Mouse (Mus musculus) embryo, embryonic 10 days (tissue): ENCODE data around the gene Gpr152.
A peak's percentile ranks its signal among the peaks of the same experiment; 100 is the strongest.

ENCODE experiments used
- DNase-seq: peaks from one replicate; pipeline ENCODE4 v3.0.0-alpha.2; 2015; ENCODE audit warnings: low spot score

Gpr152 gene

GRCm38 (mm10) chr19:4139446-4139845 lies at the start of gene Gpr152:
Gene Gpr152, plus strand, starts transcription at chr19:4139787.
- no peak for DNase-seq

- no peak for DNase-seq
Observed at GRCm38 (mm10) chr19:4090446-4090845, 49.1 kb upstream of the Gpr152 start.

DNA sequence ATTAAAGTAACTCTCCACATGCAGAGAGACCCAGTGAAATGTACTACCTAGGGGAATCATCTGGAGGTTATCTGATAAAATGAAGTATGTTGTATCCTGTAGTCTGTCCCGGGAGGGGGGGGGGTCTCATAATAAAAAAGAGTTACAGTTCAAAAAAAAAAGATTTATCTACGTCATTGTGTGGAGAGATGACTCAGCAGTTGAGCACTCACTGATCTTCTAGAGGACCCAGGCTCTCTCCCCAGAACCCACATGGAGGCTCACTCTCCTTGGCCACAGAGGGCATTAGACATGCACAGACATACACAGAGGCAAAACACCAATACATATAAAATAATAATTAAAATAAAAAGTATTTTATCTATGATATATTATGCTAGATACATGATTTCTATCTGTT lies 48.2 kb upstream of the Gpr152 start:
- DNase-seq = no peak

DNA sequence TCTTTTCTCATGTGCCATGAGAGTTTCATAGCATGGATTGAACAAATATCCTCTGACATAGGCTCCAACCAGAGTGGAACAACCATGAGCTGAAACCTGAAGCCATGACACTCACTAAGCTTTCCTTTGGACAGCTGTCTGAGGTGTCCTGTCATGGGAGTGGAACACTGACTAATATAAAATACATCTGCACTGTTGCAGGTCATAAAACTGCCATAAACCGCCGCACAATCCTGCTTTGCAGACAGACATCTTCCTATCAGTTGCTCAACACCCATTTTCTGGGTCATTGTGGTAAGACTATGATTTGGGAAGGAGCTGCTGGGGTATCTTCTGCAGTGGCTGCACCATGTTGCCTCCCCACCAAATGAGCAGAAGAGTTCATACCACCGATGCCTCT lies 46.8 kb upstream of the Gpr152 start:
- DNase-seq = no peak

- DNase-seq = no peak
Observed at GRCm38 (mm10) chr19:4093772-4094171, 45.8 kb upstream of the Gpr152 start.

DNA sequence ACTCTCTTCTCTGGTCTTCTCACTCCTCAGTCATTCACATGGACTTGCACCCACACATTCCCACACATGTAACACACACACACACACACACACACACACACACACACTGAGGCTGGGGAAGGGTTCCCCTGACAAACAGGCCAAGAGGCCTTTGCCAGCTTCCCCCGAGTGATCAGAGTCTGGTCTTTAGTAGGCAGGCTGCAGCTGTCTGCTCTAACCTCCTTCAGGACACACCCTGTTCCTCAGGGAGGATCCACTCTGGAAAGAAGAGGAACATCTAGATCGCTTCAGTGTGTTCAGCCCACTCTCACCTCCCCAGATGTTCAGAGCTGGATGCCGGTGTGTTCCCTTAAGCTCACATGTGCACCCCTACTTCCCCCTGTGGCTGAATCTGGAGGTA lies 45.2 kb upstream of the Gpr152 start:
- no peak for DNase-seq

- no peak for DNase-seq
Observed at GRCm38 (mm10) chr19:4094774-4095303, 44.7 kb upstream of the Gpr152 start.

- DNase-seq = no peak
Observed at GRCm38 (mm10) chr19:4095802-4096201, 43.8 kb upstream of the Gpr152 start.

GRCm38 (mm10) chr19:4096642-4097440 lies 42.7 kb upstream of the Gpr152 start, which contains the start of gene Cdk2ap2:
Gene Cdk2ap2, plus strand, starts transcription at chr19:4097182.
- DNase-seq = peak; percentile 100

DNA sequence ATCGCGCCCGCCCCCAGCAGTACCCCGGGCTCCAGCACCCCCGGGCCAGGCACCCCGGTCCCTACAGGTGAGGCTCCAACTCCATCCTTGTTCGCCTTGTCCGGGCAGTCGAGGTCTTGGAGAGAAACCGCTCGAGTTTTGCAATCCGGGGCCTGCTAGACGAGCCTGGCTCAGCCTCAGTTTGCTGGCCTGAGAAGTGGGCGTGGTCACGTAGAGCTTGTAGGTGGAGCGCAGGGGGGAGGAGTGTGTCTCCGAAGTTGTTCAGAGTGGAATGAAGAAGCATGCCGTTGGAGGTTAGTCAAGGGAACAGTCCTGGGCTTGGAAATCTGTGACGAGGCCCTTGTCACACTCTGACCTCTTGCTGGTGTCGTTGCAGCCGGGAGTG lies 42.2 kb upstream of the Gpr152 start:
- DNase-seq = peak; percentile 82

GRCm38 (mm10) chr19:4098426-4098825 lies 41.2 kb upstream of the Gpr152 start:
- DNase-seq = no peak

- DNase-seq = peak; percentile 96
Observed at GRCm38 (mm10) chr19:4099056-4099455, 40.5 kb upstream of the Gpr152 start.

DNA sequence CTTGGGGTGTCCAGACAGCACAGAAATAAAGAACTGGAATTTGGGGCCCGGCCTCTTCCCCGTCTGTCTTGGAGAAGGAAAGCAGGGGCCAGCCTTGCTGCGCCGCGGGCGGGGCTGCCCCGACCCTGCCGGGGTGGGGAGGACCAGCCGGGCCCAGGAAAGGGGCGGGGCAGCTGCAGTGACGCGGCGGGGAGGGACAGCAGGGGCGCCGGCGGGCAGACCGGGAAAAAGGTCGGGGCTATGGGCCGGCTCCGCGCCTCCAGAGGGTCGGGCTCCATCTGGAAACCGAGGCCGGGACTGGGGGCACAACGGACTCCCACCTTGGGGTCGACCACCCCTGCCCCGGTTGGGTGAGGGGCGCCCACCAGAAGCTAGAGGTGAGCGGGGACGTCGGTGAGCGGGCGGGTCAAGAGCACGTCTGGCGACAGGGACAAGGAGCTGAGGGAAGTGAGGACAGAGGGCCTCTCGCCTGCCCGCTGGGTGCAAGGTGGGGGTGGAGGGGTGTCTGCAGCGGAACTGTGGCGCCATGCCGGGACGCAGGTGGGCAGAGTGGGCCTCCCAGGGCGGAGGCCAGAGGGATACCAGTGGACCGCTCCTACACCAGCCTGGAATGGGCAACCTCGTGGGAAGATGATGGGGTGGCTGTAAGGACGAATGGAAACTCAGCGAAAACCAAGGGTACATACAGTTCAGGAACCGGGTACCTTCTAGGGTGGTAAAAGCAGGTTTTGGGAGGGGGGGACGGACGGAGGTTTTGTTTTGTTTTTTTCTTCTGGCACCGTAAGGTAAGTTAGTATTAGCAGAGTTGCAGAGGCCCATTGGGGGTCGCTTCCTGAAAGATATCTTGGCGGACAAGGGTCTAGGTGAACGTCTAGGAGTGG lies 39.5 kb upstream of the Gpr152 start, which contains the start of gene Pitpnm1:
Gene Pitpnm1 (plus strand): TSS at position 162 of the 881 bp plus-strand sequence.
- peak; percentile 45 for DNase-seq

- peak; percentile 62 for DNase-seq
Observed at GRCm38 (mm10) chr19:4100718-4101261, 38.8 kb upstream of the Gpr152 start.

DNA sequence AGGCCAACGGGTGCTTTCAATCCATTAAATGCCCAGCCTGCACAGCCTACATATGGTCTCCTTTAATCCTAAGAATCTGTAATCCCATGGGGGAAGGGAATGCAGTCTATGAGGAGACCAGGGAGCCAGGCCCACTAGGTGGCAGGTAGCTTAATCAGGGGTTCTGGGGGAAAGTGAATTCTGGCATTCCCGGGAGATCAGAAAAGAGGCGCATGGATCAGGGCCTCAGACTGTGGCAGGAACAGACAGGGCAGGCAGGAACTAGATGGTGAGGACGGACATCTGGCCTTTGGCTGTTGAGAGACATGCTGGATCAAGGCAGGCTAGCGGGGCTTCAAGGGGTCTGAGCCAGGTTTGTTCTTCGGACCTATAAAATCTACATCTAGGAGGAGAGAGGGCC lies 38.1 kb upstream of the Gpr152 start:
- no peak for DNase-seq

- DNase-seq = no peak
Observed at GRCm38 (mm10) chr19:4102049-4102448, 37.5 kb upstream of the Gpr152 start.

GRCm38 (mm10) chr19:4102626-4103025 lies 37.0 kb upstream of the Gpr152 start:
- DNase-seq = no peak

GRCm38 (mm10) chr19:4103294-4103693 lies 36.3 kb upstream of the Gpr152 start:
- DNase-seq = no peak

GRCm38 (mm10) chr19:4103792-4104191 lies 35.8 kb upstream of the Gpr152 start:
- DNase-seq = no peak

DNA sequence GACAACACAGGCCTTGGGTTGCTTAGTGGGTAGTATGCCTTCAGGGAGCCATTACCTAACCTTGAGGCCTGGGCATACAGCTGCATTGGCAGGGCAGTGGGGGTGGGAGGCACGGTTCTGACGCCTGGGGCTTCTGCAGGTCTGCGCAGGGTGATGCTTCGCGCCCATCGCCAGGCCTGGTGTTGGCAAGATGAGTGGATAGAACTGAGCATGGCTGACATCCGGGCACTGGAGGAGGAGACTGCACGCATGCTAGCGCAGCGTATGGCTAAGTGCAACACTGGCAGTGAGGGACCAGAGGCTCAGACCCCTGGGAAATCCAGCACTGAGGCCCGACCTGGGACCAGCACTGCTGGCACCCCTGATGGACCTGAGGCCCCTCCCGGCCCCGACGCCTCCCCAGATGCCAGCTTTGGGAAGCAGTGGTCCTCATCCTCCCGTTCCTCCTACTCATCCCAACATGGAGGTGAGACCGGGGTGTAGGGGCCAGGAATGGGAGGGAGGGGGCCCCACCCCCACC lies 34.9 kb upstream of the Gpr152 start:
- DNase-seq = no peak

GRCm38 (mm10) chr19:4106654-4107053 lies 32.9 kb upstream of the Gpr152 start:
- DNase-seq = no peak

GRCm38 (mm10) chr19:4108535-4108934 lies 31.1 kb upstream of the Gpr152 start:
- DNase-seq = no peak
